Mouse (Mus musculus): ENCODE results near the gene Cntn1.

DNA sequence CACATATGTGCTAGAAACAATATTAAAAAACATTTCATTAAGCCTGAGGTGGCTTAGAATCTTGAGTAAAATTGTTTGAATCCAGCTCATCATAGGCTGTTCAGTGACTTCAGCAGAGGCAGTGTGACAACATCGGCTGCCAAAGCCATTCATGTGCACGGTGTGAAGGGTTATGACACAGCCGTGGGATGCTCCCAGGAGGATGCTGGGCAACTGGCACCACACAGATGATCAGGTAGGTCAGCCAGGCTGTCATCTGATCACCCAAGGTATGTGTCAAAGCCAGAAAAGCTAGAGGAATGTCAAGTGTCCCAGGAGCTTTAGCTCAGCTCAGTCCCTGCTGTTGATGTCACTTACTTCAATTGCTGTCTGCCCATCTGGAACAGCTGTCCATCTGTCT is 49.5 kb upstream of the Cntn1 start:
- no peak for TF ChIP-seq CTCF (IDR thresholded peaks at IDR 0.05; ENCODE audit: low read depth, low read length)
- no peak for TF ChIP-seq GATA1 (IDR thresholded peaks at IDR 0.05; ENCODE audit: borderline replicate concordance, low read length)
- TF ChIP-seq TAL1 (conservative IDR thresholded peaks at IDR 0.05; ENCODE audit: low read depth, low read length), result no peak

All from G1E (cell line).